Mouse (Mus musculus) neural tube, embryonic 15.5 days (tissue): ENCODE data around the gene Gart. TPM values are rescaled to one million over a fixed set of nuclear protein-coding genes. Genes with fewer than 3 reads are reported as not detected.

ENCODE experiments used
- ATAC-seq: fragments of 200-750 bp; cut with Nextera tagmentation; 2 replicates; pipeline ENCODE4 v1.8.0; 2017; ENCODE audit warnings: mild to moderate bottlenecking, moderate TSS enrichment, moderate library complexity; ENCODE audit not compliant: low FRiP score
- H3K27ac ChIP-seq: fragments of 300-500 bp; sonication (generic); replicated peaks from 2 replicates; pipeline ENCODE4 v1.5.1; 2015; ENCODE audit warnings: mild to moderate bottlenecking, inconsistent platforms
- H3K27me3 ChIP-seq: fragments of 300-500 bp; sonication (generic); replicated peaks from 2 replicates; pipeline ENCODE4 v1.6.1; 2015; ENCODE audit warnings: inconsistent platforms
- H3K36me3 ChIP-seq: fragments of 300-500 bp; sonication (generic); 2 replicates; pipeline ENCODE4 v1.6.1; 2015; ENCODE audit warnings: inconsistent platforms
- H3K4me1 ChIP-seq: fragments of 300-500 bp; sonication (generic); 2 replicates; pipeline ENCODE4 v1.6.1; 2015; ENCODE audit warnings: inconsistent platforms
- H3K4me2 ChIP-seq: fragments of 300-500 bp; sonication (generic); 2 replicates; pipeline ENCODE4 v1.6.1; 2015; ENCODE audit warnings: inconsistent platforms, mild to moderate bottlenecking, moderate library complexity
- H3K4me3 ChIP-seq: fragments of 300-500 bp; sonication (generic); replicated peaks from 2 replicates; pipeline ENCODE4 v1.5.1; 2015; ENCODE audit warnings: mild to moderate bottlenecking, inconsistent platforms
- H3K9ac ChIP-seq: fragments of 300-500 bp; sonication (generic); replicated peaks from 2 replicates; pipeline ENCODE4 v1.6.1; 2015; ENCODE audit warnings: mild to moderate bottlenecking, inconsistent platforms
- H3K9me3 ChIP-seq: fragments of 300-500 bp; sonication (generic); replicated peaks from 2 replicates; pipeline ENCODE4 v1.6.1; 2016; ENCODE audit warnings: inconsistent platforms
- WGBS: fragments of 180-500 bp; shearing (Covaris S2); methylation state at CpG from one replicate; pipeline ENCODE4 v1.1.7; 2015; ENCODE audit warnings: mixed read lengths; 5-methylcytosine and 5-hydroxymethylcytosine counted together
- polyA plus RNA-seq: library from polyadenylated mRNA; unstranded; fragments of >200 nt; fragmentation: Nextera tagmentation; extraction: Ambion mirVana; gene quantifications from 2 replicates; pipeline ENCODE4 v1.2.1, GENCODE M21; 2015

Gart gene
- polyA plus RNA-seq, 1 experiment from 2014 or later = 56.6 TPM

DNA sequence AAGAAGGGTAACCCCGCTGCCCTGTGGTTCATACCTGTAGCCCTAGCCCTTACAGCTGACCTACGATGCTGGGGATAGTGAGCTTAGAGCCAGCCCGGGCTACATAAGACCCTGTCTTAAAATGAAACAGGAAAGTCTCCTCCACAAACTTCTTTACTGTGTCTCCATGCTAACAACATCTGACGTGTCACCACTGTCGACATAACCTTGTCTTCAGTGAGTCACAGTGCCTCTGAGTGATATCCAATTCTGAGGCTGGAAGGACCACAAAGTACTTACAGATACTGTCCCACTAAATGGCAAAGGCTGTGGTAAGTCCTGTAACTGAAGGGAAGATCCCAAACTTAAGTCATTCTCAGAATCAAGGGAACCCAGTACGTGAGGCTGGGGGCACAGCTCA, 60.5 kb downstream of the Gart start:
- Histone ChIP-seq H3K36me3 (peaks cover 30% of the 10 kb centered on the region), H3K9ac (no peak overlapping the region), H3K9me3 (no peaks in the 10 kb centered on the region), H3K27me3 (no peaks in the 10 kb centered on the region), H3K4me3 (no peak overlapping the region), H3K27ac (no peak overlapping the region), H3K4me1 (no peaks in the 10 kb centered on the region), H3K4me2 (no peak overlapping the region)
- ATAC-seq = no peak
- 92% methylated on average over 6 of the region's 6 CpGs for WGBS

DNA sequence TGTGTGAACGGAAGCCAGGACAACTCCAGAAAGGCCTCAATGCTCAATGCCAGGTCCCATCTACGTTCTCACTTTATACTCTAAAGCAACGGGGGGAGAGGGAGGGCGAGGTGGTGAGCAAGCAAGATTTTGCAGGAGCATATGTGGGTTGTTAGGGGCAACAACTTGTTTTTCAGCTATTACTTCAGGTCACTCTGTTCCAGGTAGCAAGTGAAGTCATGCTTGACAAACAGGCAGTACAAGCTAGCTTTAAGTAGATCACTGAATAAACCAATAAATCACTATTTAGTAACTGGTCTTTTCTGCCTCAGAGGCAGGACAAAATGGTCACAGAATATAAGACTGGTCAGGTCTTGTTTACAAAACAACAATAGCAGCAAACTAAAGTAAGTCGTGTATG, 61.1 kb downstream of the Gart start:
- 91% methylated on average over 5 of the region's 5 CpGs for WGBS
- Histone ChIP-seq H3K27ac (no peak overlapping the region), H3K27me3 (no peaks in the 10 kb centered on the region), H3K4me1 (no peaks in the 10 kb centered on the region), H3K9ac (no peak overlapping the region), H3K4me2 (no peak overlapping the region), H3K9me3 (no peaks in the 10 kb centered on the region), H3K4me3 (no peak overlapping the region), H3K36me3 (peaks cover 36% of the 10 kb centered on the region)
- ATAC-seq = no peak

DNA sequence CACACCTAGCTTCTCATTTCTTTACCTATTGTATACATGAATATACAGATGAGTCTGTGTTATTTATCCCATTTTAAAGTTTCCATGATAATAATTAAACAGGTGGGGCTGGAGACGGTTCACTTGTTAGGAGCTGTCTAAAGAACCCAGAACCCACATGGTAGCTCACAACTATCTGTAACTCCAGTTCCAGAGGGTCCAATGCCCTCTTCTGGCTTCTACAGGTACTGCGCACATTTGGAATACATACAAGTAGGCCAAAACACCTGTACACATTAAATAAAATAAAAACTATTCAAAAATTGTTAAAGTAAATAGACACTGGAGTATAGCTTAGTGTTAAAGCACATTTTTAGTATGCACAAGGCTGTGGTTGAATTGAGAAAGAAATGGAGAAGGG, 64.4 kb downstream of the Gart start:
- Histone ChIP-seq H3K4me2 (no peak overlapping the region), H3K36me3 (peaks cover 54% of the 10 kb centered on the region), H3K4me1 (0 out of 2 replicates have a peak, but pooled peaks cover 4% of the 10 kb centered on the region), H3K4me3 (no peak overlapping the region), H3K9ac (no peak overlapping the region), H3K27me3 (no peaks in the 10 kb centered on the region), H3K27ac (no peak overlapping the region), H3K9me3 (no peaks in the 10 kb centered on the region)
- 70% methylated on average over 2 of the region's 2 CpGs for WGBS
- ATAC-seq = no peak

DNA sequence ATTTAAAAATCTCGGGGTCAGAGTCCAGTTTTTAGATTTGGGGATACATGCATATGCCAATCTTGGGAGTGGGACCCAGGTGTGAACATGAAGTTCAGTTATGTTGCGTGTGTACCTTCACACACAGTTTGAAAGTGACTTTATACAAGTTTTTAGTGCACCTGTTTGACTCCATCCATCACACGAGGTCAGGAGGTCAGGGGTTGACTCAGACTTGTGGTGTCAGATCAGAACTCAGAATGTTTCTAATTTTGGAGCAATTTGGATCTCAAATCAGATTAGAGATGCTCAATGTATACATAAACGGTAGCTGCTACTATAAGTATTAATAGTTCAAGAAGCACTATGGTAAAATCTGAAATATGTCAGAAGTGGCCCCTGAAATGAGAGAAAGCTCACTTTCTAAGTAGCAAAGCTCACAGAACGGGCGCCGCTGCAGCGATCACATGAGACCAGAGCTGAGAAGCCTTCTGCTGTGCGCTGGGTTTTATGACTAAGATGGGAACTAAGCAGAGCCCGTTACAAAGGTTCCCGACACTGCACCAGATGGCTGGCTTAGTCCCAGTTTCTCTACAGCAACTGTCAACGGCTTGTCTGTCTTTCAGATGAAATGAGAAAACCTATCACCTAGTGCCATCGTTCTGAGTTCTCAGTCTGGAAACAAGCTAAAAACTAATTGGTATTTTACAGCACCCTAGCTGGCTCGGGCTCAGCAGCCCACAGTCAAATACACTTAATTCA, 67.6 kb downstream of the Gart start:
- H3K27me3 ChIP-seq = no peaks in the 10 kb centered on the region
- 0 out of 2 replicates have a peak, but pooled peaks cover 4% of the 10 kb centered on the region for H3K4me1 ChIP-seq
- H3K36me3 ChIP-seq = peaks cover 49% of the 10 kb centered on the region
- no peak overlapping the region for H3K4me2 ChIP-seq
- no peak for ATAC-seq
- WGBS = 62% methylated on average over 14 of the region's 14 CpGs
- H3K4me3 ChIP-seq = no peak overlapping the region
- H3K9me3 ChIP-seq = no peaks in the 10 kb centered on the region
- no peak overlapping the region for H3K27ac ChIP-seq
- no peak overlapping the region for H3K9ac ChIP-seq

DNA sequence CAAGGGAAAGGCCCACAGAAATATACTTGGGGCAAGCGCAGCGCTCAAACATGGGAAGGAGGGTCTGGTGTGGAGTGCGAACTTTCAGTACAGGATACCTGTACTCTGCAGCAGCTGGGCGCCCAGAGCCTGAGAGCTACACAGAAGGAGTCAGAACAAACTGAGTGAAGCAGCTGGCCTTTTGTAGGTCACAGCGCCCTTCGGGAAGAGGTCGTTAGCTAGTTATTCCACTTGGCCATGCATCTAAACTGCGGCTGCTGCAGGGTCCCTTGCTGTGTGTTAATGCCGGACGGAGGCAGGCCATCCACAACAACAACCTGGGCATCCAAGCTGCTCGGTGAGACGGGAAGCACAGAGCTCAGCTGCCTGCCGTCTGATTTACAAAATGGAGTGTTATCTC, 71.6 kb downstream of the Gart start:
- 0 out of 2 replicates have a peak, but pooled peaks cover 4% of the 10 kb centered on the region for H3K4me1 ChIP-seq
- H3K4me3 ChIP-seq = no peak overlapping the region
- H3K27ac ChIP-seq = no peak overlapping the region; the same call in 1 of the 2 replicates
- WGBS = 49% methylated on average over 13 of the region's 13 CpGs
- H3K9ac ChIP-seq = no peak overlapping the region
- H3K4me2 ChIP-seq = no peak overlapping the region
- peaks cover 40% of the 10 kb centered on the region for H3K36me3 ChIP-seq
- no peaks in the 10 kb centered on the region for H3K9me3 ChIP-seq
- ATAC-seq = no peak
- H3K27me3 ChIP-seq = no peaks in the 10 kb centered on the region

Other genes starting within 250 kb of the Gart start
- gene Il10rb, start 240.8 kb downstream of the Gart start, polyA plus RNA-seq = 14.4 and 26.5 TPM in 2 replicates
- 45.3 and 46.8 TPM in 2 replicates for gene Ifnar1, start 161.7 kb downstream of the Gart start, polyA plus RNA-seq
- 106 and 112 TPM in 2 replicates for gene Ifngr2, start 99.9 kb downstream of the Gart start, polyA plus RNA-seq
- gene Tmem50b, start 49.2 kb downstream of the Gart start, polyA plus RNA-seq = 102 and 112 TPM in 2 replicates
- gene Dnajc28, start 27.9 kb downstream of the Gart start, polyA plus RNA-seq = 5.1 and 5.9 TPM in 2 replicates
- 103 and 106 TPM in 2 replicates for gene Son, start 554 bp upstream of the Gart start, polyA plus RNA-seq
- gene Donson, start 41.8 kb upstream of the Gart start, polyA plus RNA-seq = 19.4 and 21.7 TPM in 2 replicates
- 98.8 and 113 TPM in 2 replicates for gene Cryzl1, start 82.0 kb upstream of the Gart start, polyA plus RNA-seq
- gene Itsn1, start 82.3 kb upstream of the Gart start, polyA plus RNA-seq = 44.5 and 48.6 TPM in 2 replicates